Mouse (Mus musculus) ES-E14 (cell line): ENCODE data around the gene Cebpz. TPM values are rescaled to one million over a fixed set of nuclear protein-coding genes. Genes with fewer than 3 reads are reported as not detected.

Source experiments
- DNase-seq: peaks from one replicate; pipeline ENCODE4 v3.0.0-alpha.2; 2013; ENCODE audit warnings: low read depth, low spot score
- H3K27ac ChIP-seq: 2 replicates; pipeline ENCODE4 v1.5.1; 2012; ENCODE audit warnings: low read depth, mild to moderate bottlenecking, low read length, moderate library complexity, mixed read lengths; ENCODE audit not compliant: poor library complexity, insufficient read depth, severe bottlenecking
- H3K36me3 ChIP-seq: 2 replicates; pipeline ENCODE4 v1.6.1; 2012; ENCODE audit warnings: mild to moderate bottlenecking, low read length, moderate library complexity, mixed read lengths; ENCODE audit not compliant: control insufficient read depth, poor library complexity, insufficient read depth, severe bottlenecking
- H3K4me1 ChIP-seq, 2 experiments: fragments of 150-350 bp in 1 of 2; sonication (generic) in 1 of 2; 2 replicates each; pipeline ENCODE4 v1.6.1; 2012; ENCODE audit warnings: low read length in 2 of 2, mild to moderate bottlenecking in 1 of 2, mixed read lengths in 1 of 2; ENCODE audit not compliant: control insufficient read depth in 2 of 2, insufficient read depth in 2 of 2, poor library complexity in 1 of 2
- H3K4me3 ChIP-seq, 2 experiments: fragments of 150-350 bp in 1 of 2; sonication (generic) in 1 of 2; 2 replicates each; pipeline ENCODE4 v1.5.1; 2012; ENCODE audit warnings: low read length in 2 of 2, low read depth in 1 of 2, mild to moderate bottlenecking in 1 of 2, mixed read lengths in 1 of 2; ENCODE audit not compliant: insufficient read depth in 1 of 2, poor library complexity in 1 of 2, severe bottlenecking in 1 of 2
- H3K9ac ChIP-seq: 2 replicates; pipeline ENCODE4 v1.6.1; 2012; ENCODE audit warnings: low read depth, mild to moderate bottlenecking, low read length, mixed read lengths; ENCODE audit not compliant: poor library complexity, insufficient read depth, severe bottlenecking
- H3K9me3 ChIP-seq: fragments of 150-350 bp; sonication (generic); 2 replicates; pipeline ENCODE4 v1.6.1; 2012; ENCODE audit warnings: low read depth, mild to moderate bottlenecking, low read length; ENCODE audit not compliant: control insufficient read depth, insufficient read depth
- HCFC1 ChIP-seq: IDR thresholded peaks from 2 replicates; pipeline ENCODE4 v1.6.1; 2012; ENCODE audit warnings: low read length, inconsistent platforms, borderline replicate concordance; ENCODE audit not compliant: insufficient read depth
- ZC3H11A ChIP-seq: IDR thresholded peaks from 2 replicates; pipeline ENCODE4 v1.6.1; 2012; ENCODE audit warnings: low read depth, mild to moderate bottlenecking, inconsistent platforms, low read length, borderline replicate concordance
- ZNF384 ChIP-seq: IDR thresholded peaks from 2 replicates; pipeline ENCODE4 v1.6.1; 2012; ENCODE audit warnings: low read depth, low read length, inconsistent platforms
- in situ Hi-C, 2 experiments: fragments of 600-800 bp; cut with MboI; formaldehyde crosslinking; loops; one replicate each; pipeline ENCODE4 v1.15.1; 2025; ENCODE audit warnings: low sequenced_read_pairs in 2 of 2, inconsistent platforms in 1 of 2; ENCODE audit not compliant: unreplicated experiment in 2 of 2
- total RNA-seq: library from RNA; depleted of rRNA; stranded (reverse); fragments of 300-350 nt; gene quantifications from 2 replicates; pipeline ENCODE4 v1.2.3, GENCODE M21; 2012; rRNA removed

The Cebpz gene
- total RNA-seq, 1 experiment = 68.4 TPM

- Histone ChIP-seq H3K36me3 (peaks cover 2% of the 10 kb centered on the region; the same call in 1 of the 2 replicates), H3K4me1 (no peaks in the 10 kb centered on the region), H3K4me3 (no peak overlapping the region), H3K9ac (no peak overlapping the region), H3K27ac (no peak overlapping the region), H3K9me3 (no peaks in the 10 kb centered on the region)
- no peak for DNase-seq
- TF ChIP-seq HCFC1 (no peak), ZC3H11A (no peak), ZNF384 (no peak)
- in situ Hi-C loops = no loop called here
Measured at GRCm38 (mm10) chr17:78873886-78874285, 63.0 kb downstream of the Cebpz start.

Other genes starting within 250 kb of the Cebpz start
- 13.6 and 15.2 TPM in 2 replicates for gene Strn, start 199.9 kb downstream of the Cebpz start, total RNA-seq
- gene Heatr5b, start 101.7 kb downstream of the Cebpz start, total RNA-seq = 18.8 and 19.9 TPM in 2 replicates
- gene Gpatch11, start 101.5 kb downstream of the Cebpz start, total RNA-seq = 15.9 and 18.7 TPM in 2 replicates
- gene Eif2ak2, start 54.5 kb downstream of the Cebpz start, total RNA-seq = 13.1 and 15.3 TPM in 2 replicates
- gene Sult6b1, start 30.1 kb downstream of the Cebpz start, total RNA-seq = 3.5 and 7.9 TPM in 2 replicates
- gene Cebpzos, start 20.6 kb downstream of the Cebpz start, total RNA-seq = 42.5 and 48.6 TPM in 2 replicates
- gene Ndufaf7, start 70 bp upstream of the Cebpz start, total RNA-seq = 20.1 and 20.8 TPM in 2 replicates
- 23.0 and 25.7 TPM in 2 replicates for gene Prkd3, start 83.8 kb upstream of the Cebpz start, total RNA-seq
- 2.2 and 3.0 TPM in 2 replicates for gene Qpct, start 114.8 kb upstream of the Cebpz start, total RNA-seq